10 mouse cellular contexts compared by ENCODE assay signal in genomic region chr12:107085906-107086655, GRCm38 (mm10).
DNase-seq lines count a peak whose midpoint lies in the region; ATAC-seq and TF ChIP-seq lines count a peak whose summit lies in the region.
"Had no signal": no experiment of that assay in that cellular context is flagged by ENCODE, and none has a peak within 500 bp of the region (broad histone marks: within the 10 kb centered on the region; RNA-seq: fewer than 3 reads in every experiment).

No protein-coding gene starts in this region.

- WGBS in hindbrain, embryonic 13.5 days = 35% methylated on average over 16 of the region's 16 CpGs
- WGBS in midbrain, embryonic 13.5 days = 48% methylated on average over 16 of the region's 16 CpGs
- 42% methylated on average over 16 of the region's 16 CpGs for WGBS in stomach, embryonic 14.5 days

- H3K27ac ChIP-seq in hindbrain, embryonic 13.5 days = peak overlapping the region; percentile 25
- H3K27ac ChIP-seq in left cerebral cortex, adult 2 months = no peak overlapping the region
- no peak overlapping the region for H3K27ac ChIP-seq in midbrain, embryonic 13.5 days
- H3K27ac ChIP-seq in stomach, embryonic 14.5 days (ENCODE audit: low read length) = no peak overlapping the region

- no peaks in the 10 kb centered on the region for H3K9me3 ChIP-seq in hindbrain, embryonic 13.5 days
- no peaks in the 10 kb centered on the region for H3K9me3 ChIP-seq in midbrain, embryonic 13.5 days
- H3K9me3 ChIP-seq in stomach, embryonic 14.5 days (ENCODE audit: control insufficient read depth, low read depth, low read length) = no peaks in the 10 kb centered on the region

- no peak overlapping the region for H3K4me3 ChIP-seq in hindbrain, embryonic 13.5 days
- H3K4me3 ChIP-seq in left cerebral cortex, adult 2 months = no peak overlapping the region
- no peak overlapping the region for H3K4me3 ChIP-seq in midbrain, embryonic 13.5 days (replicated peaks)
- no peak overlapping the region for H3K4me3 ChIP-seq in stomach, embryonic 14.5 days (ENCODE audit: low read depth, low read length)
- H3K4me3 ChIP-seq: erythroblast, embryonic 14.5 days; megakaryocyte, embryonic 14.5 days had no signal

- no peaks in the 10 kb centered on the region for H3K27me3 ChIP-seq in hindbrain, embryonic 13.5 days
- H3K27me3 ChIP-seq in midbrain, embryonic 13.5 days = no peaks in the 10 kb centered on the region
- H3K27me3 ChIP-seq in stomach, embryonic 14.5 days (ENCODE audit: control insufficient read depth, insufficient read depth, low read length) = no peaks in the 10 kb centered on the region
- H3K27me3 ChIP-seq: megakaryocyte, embryonic 14.5 days had no signal

- 0 out of 2 replicates have a peak overlapping the region, but pooled peaks have one; percentile 13 for H3K4me2 ChIP-seq in hindbrain, embryonic 13.5 days
- H3K4me2 ChIP-seq in midbrain, embryonic 13.5 days (replicated peaks) = no peak overlapping the region
- no peak overlapping the region for H3K4me2 ChIP-seq in stomach, embryonic 14.5 days (replicated peaks; ENCODE audit: low read depth, low read length)

- DNase-seq in ES-CJ7 (ENCODE audit: low read depth, low spot score) = peak; percentile 23
- DNase-seq in embryo, embryonic 11.5 days (ENCODE audit: low read depth, low spot score) = peak; percentile 51
- peak; percentile 37 to 38 for DNase-seq in left cerebral cortex, adult 2 months (ENCODE audit: extremely low spot score in 1 of 2, low spot score in 2 of 2)
- no peak for DNase-seq in ovary, adult 18-20 months (ENCODE audit: low spot score)

- peak; percentile 47 for TF ChIP-seq CTCF in left cerebral cortex, adult 2 months (IDR thresholded peaks at IDR 0.05)

- no peaks in the 10 kb centered on the region for H3K36me3 ChIP-seq in hindbrain, embryonic 13.5 days
- no peaks in the 10 kb centered on the region for H3K36me3 ChIP-seq in midbrain, embryonic 13.5 days
- H3K36me3 ChIP-seq in stomach, embryonic 14.5 days (ENCODE audit: control insufficient read depth, insufficient read depth, low read length) = no peaks in the 10 kb centered on the region

- peaks cover 39% of the 10 kb centered on the region for H3K4me1 ChIP-seq in hindbrain, embryonic 13.5 days (replicated peaks)
- H3K4me1 ChIP-seq in midbrain, embryonic 13.5 days (replicated peaks) = peaks cover 40% of the 10 kb centered on the region
- no peaks in the 10 kb centered on the region for H3K4me1 ChIP-seq in stomach, embryonic 14.5 days (ENCODE audit: control insufficient read depth, insufficient read depth, low read length)
- H3K4me1 ChIP-seq: megakaryocyte, embryonic 14.5 days had no signal

- intact Hi-C loops in left cerebral cortex, adult 2 months (cut with DNase I) = loop anchor here (2.0 kb wide), 1 partner anchor 913 kb away; no protein-coding TSS in a partner anchor

- H3K9ac ChIP-seq in hindbrain, embryonic 13.5 days = no peak overlapping the region
- no peak overlapping the region for H3K9ac ChIP-seq in midbrain, embryonic 13.5 days (replicated peaks)
- H3K9ac ChIP-seq in stomach, embryonic 14.5 days (replicated peaks; ENCODE audit: low read depth, low read length) = no peak overlapping the region

- peak; percentile 94 for ATAC-seq in CD4-positive, CD25-positive, alpha-beta regulatory T cell, adult 4 months
- ATAC-seq in hindbrain, embryonic 13.5 days (ENCODE audit: low FRiP score) = peak; percentile 57; the same call in 1 of the 2 replicates
- ATAC-seq in midbrain, embryonic 13.5 days = peak; percentile 66
- ATAC-seq in stomach, embryonic 14.5 days (ENCODE audit: insufficient number of reproducible peaks, insufficient read depth, low FRiP score, low read depth) = 0 out of 2 replicates have a peak, but pooled peaks have one; percentile 37

Comparison
In these comparisons a context has a peak if more than half of its experiments do, and no peak if none do; other contexts are left out.
1. ATAC-seq: peak in every context shown above with its lines; median percentile 94 in CD4-positive, CD25-positive, alpha-beta regulatory T cell, adult 4 months; 66 in midbrain, embryonic 13.5 days; 57 in hindbrain, embryonic 13.5 days; 37 in stomach, embryonic 14.5 days.